Mouse (Mus musculus) lung, adult 2 months (tissue): Measurements from ENCODE around the gene Rbm28.

Source experiments
- CTCF ChIP-seq: fragments of 200-500 bp; IDR thresholded peaks from 2 replicates; pipeline ENCODE4 v1.5.1; 2011; ENCODE audit warnings: mild to moderate bottlenecking, low read length, control low read depth; ENCODE audit not compliant: insufficient read depth
- POLR2A ChIP-seq: fragments of 200-500 bp; IDR thresholded peaks from 2 replicates; pipeline ENCODE4 v1.6.1; 2011; ENCODE audit warnings: low read depth, mild to moderate bottlenecking, control low read depth, low read length, borderline replicate concordance; ENCODE audit errors: extremely low read depth

- no peak for TF ChIP-seq CTCF
- TF ChIP-seq POLR2A = no peak
Observed at GRCm38 (mm10) chr6:29084401-29084800, 80.4 kb downstream of the Rbm28 start.
